Mouse (Mus musculus) left cerebral cortex, postnatal 14 days (tissue): ENCODE data around the gene Sdcbp2. TPM values are rescaled to one million over a fixed set of nuclear protein-coding genes. Genes with fewer than 3 reads are reported as not detected.
A peak's percentile ranks its signal among the peaks of the same experiment; 100 is the strongest.
"Not testable (repeated sequence)": the region's sequence is repeated elsewhere in the genome, so short reads cannot be mapped to it uniquely, and the experiment has no call there.

Experiments used
- DNase-seq, 2 experiments: peaks; one replicate each; pipeline ENCODE4 v3.0.0; 2021 to 2022; ENCODE audit warnings: low spot score in 2 of 2, mixed read lengths in 1 of 2
- intact Hi-C: fragments of 180-260 bp; cut with DNase I; formaldehyde crosslinking; loops from one replicate; pipeline ENCODE4 v1.15.1; 2025
- total RNA-seq, 2 experiments: library from RNA; stranded (reverse); gene quantifications; 2 replicates each; pipeline ENCODE4 v1.2.3; 2021

Gene Sdcbp2
- total RNA-seq, 2 experiments from 2014 or later = 1.2 to 1.6 TPM

- intact Hi-C loops = no loop called here
- no peak for DNase-seq
Measured at GRCm38 (mm10) chr2:151564006-151564405, 8.4 kb upstream of the Sdcbp2 start.

GRCm38 (mm10) chr2:151564986-151565385 is 7.4 kb upstream of the Sdcbp2 start:
- intact Hi-C loops = no loop called here

GRCm38 (mm10) chr2:151566856-151567255 is 5.6 kb upstream of the Sdcbp2 start:
- intact Hi-C loops = no loop called here
- DNase-seq = no peak

More at GRCm38 (mm10) chr2:151564986-151565385, 7.4 kb upstream of the Sdcbp2 start:
- no peak for DNase-seq

- no peak for DNase-seq
- intact Hi-C loops = no loop called here
Measured at GRCm38 (mm10) chr2:151569452-151569851, 3.0 kb upstream of the Sdcbp2 start.

- intact Hi-C loops = no loop called here
- peak in 1 of 2 experiments; percentile 64 for DNase-seq
Measured at GRCm38 (mm10) chr2:151573667-151574066, 1.2 kb downstream of the Sdcbp2 start.

GRCm38 (mm10) chr2:151574607-151575006 is 2.2 kb downstream of the Sdcbp2 start:
- DNase-seq = peak; percentile 69 to 81
- intact Hi-C loops = loop anchor here (5.0 kb wide), 1 partner anchor 103 kb away; no protein-coding TSS in a partner anchor

- no peak for DNase-seq
Measured at GRCm38 (mm10) chr2:151575119-151575698, 2.8 kb downstream of the Sdcbp2 start.

GRCm38 (mm10) chr2:151575699-151576389 is 3.4 kb downstream of the Sdcbp2 start:
- intact Hi-C loops = loop anchor here (2.0 to 5.0 kb wide), 2 partner anchors 55 to 101 kb away; no protein-coding TSS in a partner anchor
- DNase-seq = peak; percentile 94

More at GRCm38 (mm10) chr2:151575119-151575698, 2.8 kb downstream of the Sdcbp2 start:
- intact Hi-C loops = loop anchor here (5.0 kb wide), 1 partner anchor 102 kb away; no protein-coding TSS in a partner anchor

- no peak for DNase-seq
- intact Hi-C loops = loop anchor here (5.0 kb wide), 1 partner anchor 98 kb away; no protein-coding TSS in a partner anchor
Measured at GRCm38 (mm10) chr2:151579183-151579582, 6.8 kb downstream of the Sdcbp2 start.

- intact Hi-C loops = no loop called here
- no peak for DNase-seq
Measured at GRCm38 (mm10) chr2:151580945-151581344, 8.5 kb downstream of the Sdcbp2 start.

- no peak for DNase-seq
- intact Hi-C loops = no loop called here
Measured at GRCm38 (mm10) chr2:151585934-151586333, 13.5 kb downstream of the Sdcbp2 start.

GRCm38 (mm10) chr2:151586807-151587206 is 14.4 kb downstream of the Sdcbp2 start:
- no peak for DNase-seq
- intact Hi-C loops = no loop called here

- DNase-seq = peak in 1 of 2 experiments; percentile 44
- intact Hi-C loops = no loop called here
Measured at GRCm38 (mm10) chr2:151587306-151587705, 14.9 kb downstream of the Sdcbp2 start.

- intact Hi-C loops = loop anchor here (5.0 kb wide), 1 partner anchor 34 kb away; the partner anchor contains the start of gene Snph
- DNase-seq = peak in 1 of 2 experiments; percentile 57
Measured at GRCm38 (mm10) chr2:151598068-151598467, 25.6 kb downstream of the Sdcbp2 start.

GRCm38 (mm10) chr2:151602106-151602505 is 29.7 kb downstream of the Sdcbp2 start:
- no peak for DNase-seq
- intact Hi-C loops = no loop called here

GRCm38 (mm10) chr2:151603630-151604029 is 31.2 kb downstream of the Sdcbp2 start:
- intact Hi-C loops = no loop called here
- peak; percentile 39 to 63 for DNase-seq

- DNase-seq = peak; percentile 73 to 87
Measured at GRCm38 (mm10) chr2:151605437-151605987, 33.1 kb downstream of the Sdcbp2 start.

GRCm38 (mm10) chr2:151608435-151608834 is 36.0 kb downstream of the Sdcbp2 start:
- DNase-seq = no peak
- intact Hi-C loops = no loop called here

More at GRCm38 (mm10) chr2:151605437-151605987, 33.1 kb downstream of the Sdcbp2 start:
- intact Hi-C loops = no loop called here

- intact Hi-C loops = no loop called here
- DNase-seq = no peak
Measured at GRCm38 (mm10) chr2:151609974-151610373, 37.6 kb downstream of the Sdcbp2 start.

- peak; percentile 66 to 83 for DNase-seq
- intact Hi-C loops = not testable (repeated sequence)
Measured at GRCm38 (mm10) chr2:151615779-151616178, 43.4 kb downstream of the Sdcbp2 start.
